Mouse (Mus musculus) bone marrow, adult 2 months (tissue): ENCODE results near the gene Ctbp2. TPM values are rescaled to one million over a fixed set of nuclear protein-coding genes. Genes with fewer than 3 reads are reported as not detected.
A peak's percentile ranks its signal among the peaks of the same experiment; 100 is the strongest.

Experiments used
- H3K27ac ChIP-seq: fragments of 200-500 bp; 2 replicates; pipeline ENCODE4 v1.5.1; 2012; ENCODE audit warnings: low read depth, mild to moderate bottlenecking, control low read depth, inconsistent platforms, low read length; ENCODE audit not compliant: control insufficient read depth, poor library complexity, insufficient read depth
- H3K4me1 ChIP-seq: fragments of 200-500 bp; 2 replicates; pipeline ENCODE4 v1.6.1; 2011; ENCODE audit warnings: low read length; ENCODE audit not compliant: control insufficient read depth, insufficient read depth
- H3K4me3 ChIP-seq: fragments of 200-500 bp; replicated peaks from 2 replicates; pipeline ENCODE3; 2011; ENCODE audit warnings: mild to moderate bottlenecking, low read depth, low read length, control low read depth; ENCODE audit not compliant: control insufficient read depth
- CTCF ChIP-seq: fragments of 200-500 bp; IDR thresholded peaks from 2 replicates; pipeline ENCODE4 v1.5.1; 2011; ENCODE audit warnings: low read length, control low read depth; ENCODE audit not compliant: control insufficient read depth, insufficient read depth
- POLR2A ChIP-seq: fragments of 200-500 bp; IDR thresholded peaks from 2 replicates; pipeline ENCODE4 v1.6.1; 2011; ENCODE audit warnings: low read depth, mild to moderate bottlenecking, control low read depth, low read length, borderline replicate concordance; ENCODE audit not compliant: control insufficient read depth
- WGBS: fragments of 180-500 bp; shearing (Covaris S2); methylation state at CpG from one replicate; pipeline ENCODE4 v1.1.7; 2018; 5-methylcytosine and 5-hydroxymethylcytosine counted together
- polyA plus RNA-seq: library from polyadenylated mRNA; stranded (reverse); fragments of >200 nt; gene quantifications from 2 replicates; pipeline ENCODE4 v1.2.4, GENCODE M21; 2011; ENCODE audit warnings: low replicate concordance; ENCODE audit not compliant: missing spikeins, insufficient read depth, insufficient read length

Gene Ctbp2
- polyA plus RNA-seq, 1 experiment = 33.5 TPM

GRCm38 (mm10) chr7:133114847-133115470 lies 9.2 kb downstream of the Ctbp2 start:
- peak overlapping the region; percentile 45 for H3K4me3 ChIP-seq
- H3K4me1 ChIP-seq = no peaks in the 10 kb centered on the region
- WGBS = 8% methylated on average over 20 of the region's 20 CpGs
- H3K27ac ChIP-seq = no peak overlapping the region
- TF ChIP-seq CTCF (no peak), POLR2A (no peak)

- TF ChIP-seq CTCF (no peak), POLR2A (no peak)
- H3K27ac ChIP-seq = no peak overlapping the region
- no peak overlapping the region for H3K4me3 ChIP-seq
- 78% methylated on average over 8 of the region's 8 CpGs for WGBS
- H3K4me1 ChIP-seq = no peaks in the 10 kb centered on the region
These were observed 10.8 kb downstream of the Ctbp2 start for GRCm38 (mm10) chr7:133113185-133113895.

GRCm38 (mm10) chr7:133112351-133112831 lies 11.8 kb downstream of the Ctbp2 start:
- H3K4me1 ChIP-seq = no peaks in the 10 kb centered on the region
- no peak overlapping the region for H3K4me3 ChIP-seq

GRCm38 (mm10) chr7:133109442-133109841 lies 14.7 kb downstream of the Ctbp2 start:
- TF ChIP-seq CTCF = no peak
- TF ChIP-seq POLR2A = no peak
- WGBS = 94% methylated on average over 4 of the region's 4 CpGs
- H3K27ac ChIP-seq = no peak overlapping the region

More at GRCm38 (mm10) chr7:133112351-133112831, 11.8 kb downstream of the Ctbp2 start:
- WGBS = 74% methylated on average over 6 of the region's 6 CpGs
- TF ChIP-seq POLR2A = no peak
- no peak for TF ChIP-seq CTCF
- H3K27ac ChIP-seq = no peak overlapping the region

GRCm38 (mm10) chr7:133108695-133109094 lies 15.5 kb downstream of the Ctbp2 start:
- 86% methylated on average over 2 of the region's 2 CpGs for WGBS
- no peak for TF ChIP-seq POLR2A
- no peak for TF ChIP-seq CTCF
- Histone ChIP-seq H3K27ac (no peak overlapping the region), H3K4me1 (no peaks in the 10 kb centered on the region), H3K4me3 (no peak overlapping the region)

More at GRCm38 (mm10) chr7:133109442-133109841, 14.7 kb downstream of the Ctbp2 start:
- no peak overlapping the region for H3K4me3 ChIP-seq
- no peaks in the 10 kb centered on the region for H3K4me1 ChIP-seq

GRCm38 (mm10) chr7:133102578-133102977 lies 21.6 kb downstream of the Ctbp2 start:
- Histone ChIP-seq H3K27ac (no peak overlapping the region), H3K4me1 (no peaks in the 10 kb centered on the region), H3K4me3 (no peak overlapping the region)
- no peak for TF ChIP-seq POLR2A
- 82% methylated on average over 3 of the region's 3 CpGs for WGBS

GRCm38 (mm10) chr7:133101070-133101469 lies 23.1 kb downstream of the Ctbp2 start:
- Histone ChIP-seq H3K4me3 (no peak overlapping the region), H3K27ac (no peak overlapping the region), H3K4me1 (no peaks in the 10 kb centered on the region)
- WGBS = 88% methylated on average over 6 of the region's 6 CpGs
- TF ChIP-seq CTCF = no peak

GRCm38 (mm10) chr7:133100178-133100577 lies 24.0 kb downstream of the Ctbp2 start:
- 83% methylated on average over 6 of the region's 6 CpGs for WGBS
- Histone ChIP-seq H3K4me1 (no peaks in the 10 kb centered on the region), H3K4me3 (no peak overlapping the region), H3K27ac (no peak overlapping the region)
- TF ChIP-seq CTCF = no peak
- TF ChIP-seq POLR2A = no peak

GRCm38 (mm10) chr7:133099266-133099665 lies 24.9 kb downstream of the Ctbp2 start:
- 85% methylated on average over 4 of the region's 4 CpGs for WGBS
- H3K4me3 ChIP-seq = no peak overlapping the region
- no peaks in the 10 kb centered on the region for H3K4me1 ChIP-seq
- no peak overlapping the region for H3K27ac ChIP-seq
- no peak for TF ChIP-seq POLR2A
- TF ChIP-seq CTCF = no peak
